Mouse (Mus musculus) cerebellum, adult 2 months (tissue): Measurements from ENCODE around the gene Slc25a51.

Experiments used
- CTCF ChIP-seq: fragments of 200-500 bp; IDR thresholded peaks from 2 replicates; pipeline ENCODE4 v1.5.1; 2011; ENCODE audit warnings: low read depth, mild to moderate bottlenecking, control low read depth, low read length, moderate library complexity, borderline replicate concordance; ENCODE audit not compliant: insufficient read depth
- POLR2A ChIP-seq: fragments of 200-500 bp; IDR thresholded peaks from 2 replicates; pipeline ENCODE4 v1.6.1; 2011; ENCODE audit warnings: low read length, control low read depth, borderline replicate concordance; ENCODE audit not compliant: insufficient read depth

DNA sequence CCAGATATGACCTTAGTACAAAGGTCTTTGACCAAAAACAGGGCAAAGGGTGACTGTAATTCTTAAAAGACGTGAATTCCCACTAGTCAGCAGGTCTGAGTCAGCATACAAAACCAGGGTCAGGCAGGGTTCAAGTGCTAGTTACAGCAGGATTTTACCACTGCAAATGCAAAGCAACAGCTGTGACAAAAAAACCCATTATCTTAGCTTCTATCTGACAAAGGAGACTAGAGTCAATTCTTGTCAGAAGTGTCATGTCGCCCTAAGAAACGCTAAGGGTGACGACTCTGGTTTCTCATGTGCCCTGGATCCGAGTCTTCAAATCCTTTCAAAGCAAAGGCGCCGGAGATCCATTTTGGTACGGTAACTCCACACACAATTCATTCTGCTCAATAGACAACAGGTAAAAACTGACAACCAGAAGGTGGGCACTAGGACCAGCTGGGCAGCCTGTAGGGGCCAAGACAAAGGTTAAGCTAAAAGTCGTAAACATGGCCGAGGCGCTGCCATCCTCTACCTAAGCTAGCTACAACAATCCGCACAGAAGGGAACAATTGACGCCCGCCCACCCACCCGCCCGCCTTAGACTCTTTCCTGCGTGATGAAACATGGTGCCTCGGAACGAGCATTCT is 747 bp downstream of the Slc25a51 start:
- TF ChIP-seq CTCF: no peak
- TF ChIP-seq POLR2A: no peak
